Mouse (Mus musculus) E14TG2a.4 (cell line): ENCODE data around the gene Xrcc5.

Source experiments
- CTCF ChIP-seq: conservative IDR thresholded peaks from 2 replicates; pipeline ENCODE4 v1.5.1; 2014; ENCODE audit warnings: low read length
- NANOG ChIP-seq: IDR thresholded peaks from 2 replicates; pipeline ENCODE4 v1.6.1; 2014; ENCODE audit warnings: borderline replicate concordance, low read length, mixed read lengths
- POU5F1 ChIP-seq: IDR thresholded peaks from 2 replicates; pipeline ENCODE4 v1.6.1; 2014; ENCODE audit warnings: low read length, borderline replicate concordance

GRCm38 (mm10) chr1:72359462-72359861, 52.2 kb downstream of the Xrcc5 start:
- TF ChIP-seq CTCF: no peak
- no peak for TF ChIP-seq POU5F1
- no peak for TF ChIP-seq NANOG
